Mouse (Mus musculus) thymus, postnatal 14 days (tissue): ENCODE results near the gene Fam213a.
A peak's percentile ranks its signal among the peaks of the same experiment; 100 is the strongest.

ENCODE experiments used
- DNase-seq: peaks from one replicate; pipeline ENCODE4 v3.0.0; 2021

The Fam213a gene

DNA sequence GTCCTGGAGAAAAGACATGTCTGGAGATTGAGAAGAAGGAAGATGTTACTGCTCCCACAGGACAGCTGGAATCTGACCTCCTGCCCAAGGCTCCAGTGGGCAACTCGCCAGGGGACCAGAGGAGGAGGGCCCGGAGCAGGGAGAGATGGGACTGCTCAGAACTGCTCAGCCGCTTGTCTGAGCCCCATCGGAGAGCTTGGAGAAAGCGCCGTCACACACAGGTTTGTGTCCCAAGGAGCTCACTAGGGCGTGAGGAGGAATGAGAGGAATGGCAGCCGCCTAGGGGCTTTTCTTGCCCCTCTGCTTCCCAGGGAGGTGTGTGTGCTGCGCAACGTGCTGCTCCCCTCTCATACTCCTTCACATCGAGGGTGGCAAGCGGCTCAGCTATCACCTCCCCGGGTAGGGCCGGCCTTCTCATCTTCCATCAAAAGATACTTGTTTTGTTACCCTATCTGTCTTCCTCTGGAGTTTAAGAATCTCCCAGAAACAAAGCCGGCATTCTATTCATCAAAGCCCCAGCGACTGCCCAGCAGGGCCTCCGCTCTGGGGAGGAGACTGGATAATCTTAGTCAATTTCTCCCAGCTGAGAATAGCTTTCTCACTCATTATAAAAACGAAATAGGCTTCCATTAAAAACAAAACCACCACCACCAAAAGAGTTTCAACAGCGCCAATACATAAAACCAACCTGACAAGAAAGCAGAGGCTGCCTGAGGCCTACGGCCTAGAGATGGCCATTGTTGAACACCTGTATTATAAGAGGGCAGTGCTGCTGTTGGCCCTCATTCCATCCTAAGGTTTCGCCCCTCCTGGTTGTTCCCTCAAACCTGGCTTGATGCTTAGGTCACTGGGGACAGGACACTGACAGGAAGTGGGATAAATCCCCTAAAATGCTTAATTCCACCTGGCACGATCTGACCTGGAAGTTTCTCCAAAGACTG is 9.1 kb downstream of the Fam213a start:
- DNase-seq = no peak

DNA sequence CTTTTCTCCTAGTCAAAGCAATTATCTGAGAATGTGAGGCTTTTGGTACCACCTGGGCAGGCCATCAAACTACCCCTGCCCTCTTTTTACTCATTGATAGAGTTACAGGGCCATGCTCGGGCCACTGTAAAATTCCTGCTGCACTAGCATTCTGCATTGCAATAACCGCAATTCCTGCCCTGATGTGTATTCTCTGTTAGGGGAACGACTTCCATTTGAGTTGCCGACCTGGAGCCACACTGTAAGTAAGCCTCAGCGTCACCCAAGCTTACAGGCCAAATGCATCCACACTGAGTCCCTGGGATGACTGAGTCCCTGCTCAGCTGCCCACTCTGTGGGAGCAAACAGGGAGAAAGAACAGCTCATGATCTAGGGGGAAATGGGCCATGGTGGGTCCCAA is 12.0 kb downstream of the Fam213a start:
- no peak for DNase-seq

DNA sequence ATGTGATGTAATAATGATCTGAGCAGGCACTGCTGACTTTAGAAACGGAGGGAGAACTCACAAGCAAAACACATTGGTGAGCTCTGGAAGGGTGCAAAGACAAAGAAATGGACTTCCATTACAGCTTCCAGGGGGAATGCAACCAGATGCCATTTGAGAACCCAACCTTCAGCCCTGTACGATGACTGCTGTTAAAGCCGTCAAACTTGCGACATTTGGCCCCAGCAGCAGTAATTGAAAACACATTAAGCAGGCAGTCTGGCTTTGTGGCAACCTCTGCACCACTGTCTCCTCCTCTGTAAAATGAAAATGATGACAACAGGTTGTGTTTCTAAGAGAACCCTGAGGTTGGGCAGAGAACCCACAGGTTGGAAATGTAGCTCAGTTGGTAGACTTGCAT is 12.8 kb downstream of the Fam213a start:
- no peak for DNase-seq

DNA sequence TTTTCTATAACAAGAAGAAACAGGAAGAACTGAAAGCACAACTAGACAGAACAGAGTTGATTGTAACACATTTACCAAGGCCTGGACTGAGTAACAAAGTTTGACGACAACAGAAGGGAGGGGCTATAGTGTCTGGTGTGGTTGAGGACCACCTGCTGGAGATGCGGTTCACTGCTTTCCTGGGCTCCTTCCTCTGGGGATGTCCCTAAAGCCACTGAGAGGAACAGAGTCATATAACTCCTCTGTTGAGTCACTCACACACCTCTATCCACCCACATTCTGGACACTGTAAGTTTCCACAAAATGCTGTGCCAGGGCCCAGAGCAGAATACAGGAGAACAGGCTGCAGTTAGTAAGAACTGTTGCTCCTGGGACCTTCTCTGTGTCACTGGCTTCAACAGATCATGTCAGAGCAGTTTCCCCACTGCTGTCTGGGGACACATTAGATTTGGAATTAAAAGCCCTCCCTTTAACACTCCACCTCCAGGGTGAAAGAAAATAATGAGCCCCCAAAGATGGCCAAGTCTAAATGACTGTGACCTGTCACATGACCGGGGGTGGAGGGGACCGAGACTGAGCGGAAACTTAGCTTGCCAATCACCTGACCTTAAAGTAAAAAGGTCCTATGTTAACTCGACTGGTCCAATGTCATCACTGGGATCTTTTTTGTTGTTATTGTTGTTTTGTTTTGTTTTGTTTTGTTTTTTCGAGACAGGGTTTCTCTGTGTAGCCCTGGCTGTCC is 13.5 kb downstream of the Fam213a start:
- DNase-seq = peak; percentile 23

DNA sequence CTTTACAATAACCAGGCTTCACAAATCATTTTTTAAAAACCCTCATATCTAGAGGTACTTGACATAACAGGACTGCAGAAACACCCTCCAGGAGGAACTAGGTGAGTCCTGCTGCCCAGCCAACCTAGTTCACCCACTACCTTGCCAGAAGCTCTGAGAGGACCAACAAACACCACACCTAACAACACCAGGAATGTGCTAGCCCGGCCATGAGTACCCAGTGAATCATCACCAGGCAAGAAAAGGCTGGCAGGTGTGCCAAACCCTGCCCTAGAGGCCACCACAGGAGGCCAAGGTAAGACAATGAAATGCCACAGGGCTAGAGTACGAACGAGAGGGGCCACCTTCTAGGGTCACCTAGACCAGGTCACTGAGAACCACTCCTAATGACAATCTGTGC is 17.4 kb downstream of the Fam213a start:
- DNase-seq = no peak

DNA sequence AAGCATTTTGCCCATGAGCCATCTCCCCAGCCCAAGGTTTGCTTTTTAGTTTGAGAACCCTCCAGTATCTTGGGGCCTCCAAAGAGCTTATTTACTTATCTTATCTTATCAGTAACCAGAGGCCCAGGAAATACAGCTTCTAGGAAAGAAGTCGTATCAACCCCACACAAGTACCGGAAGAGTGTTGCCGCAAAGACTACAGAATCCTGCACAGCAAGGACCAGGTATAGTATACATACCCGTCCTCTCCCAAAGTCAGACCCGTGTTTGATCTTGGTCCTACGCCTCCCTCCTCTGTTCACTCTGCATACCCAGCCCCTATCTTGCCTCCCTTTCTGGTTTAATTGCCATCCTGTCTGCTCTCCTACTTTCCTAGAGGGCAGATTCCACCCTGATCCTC is 21.1 kb downstream of the Fam213a start:
- DNase-seq = no peak

DNA sequence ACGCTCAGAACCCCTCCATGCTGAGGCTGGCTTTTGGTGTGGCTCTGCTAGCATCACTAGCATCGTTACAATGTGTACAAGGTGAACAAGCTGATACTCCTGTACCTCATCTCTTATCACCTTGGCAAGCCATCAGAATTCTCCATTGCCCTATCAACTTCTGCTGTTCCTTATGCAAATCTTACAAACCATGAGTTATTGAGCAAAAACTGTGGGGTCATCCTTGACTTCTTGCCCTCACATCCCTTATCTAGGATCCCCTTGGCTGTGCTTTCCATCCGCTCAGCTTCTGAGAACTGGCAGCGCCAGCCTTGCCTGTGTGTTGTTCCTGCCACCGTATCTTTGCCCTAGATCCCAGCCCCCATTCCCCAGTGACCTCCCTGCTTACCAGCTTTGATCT is 24.8 kb downstream of the Fam213a start:
- no peak for DNase-seq

DNA sequence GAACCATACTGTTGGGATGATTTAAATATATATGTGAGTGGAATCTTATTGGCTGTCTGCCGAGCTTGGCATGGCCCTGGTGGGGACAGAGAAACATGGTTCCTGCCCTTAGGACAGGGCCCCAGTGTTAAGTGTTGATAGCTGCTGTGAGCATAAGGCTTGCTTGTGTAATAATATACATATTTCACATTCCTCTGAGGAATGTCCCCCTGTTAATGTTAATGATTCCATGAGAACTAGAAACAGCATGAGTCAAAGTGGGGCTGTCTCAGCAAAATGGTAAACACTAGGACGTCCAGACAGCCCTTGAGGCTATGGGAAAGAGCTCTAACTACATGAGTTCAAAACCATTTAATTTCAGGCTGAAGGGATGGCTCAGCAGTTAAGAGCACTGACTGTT is 26.4 kb downstream of the Fam213a start:
- no peak for DNase-seq

DNA sequence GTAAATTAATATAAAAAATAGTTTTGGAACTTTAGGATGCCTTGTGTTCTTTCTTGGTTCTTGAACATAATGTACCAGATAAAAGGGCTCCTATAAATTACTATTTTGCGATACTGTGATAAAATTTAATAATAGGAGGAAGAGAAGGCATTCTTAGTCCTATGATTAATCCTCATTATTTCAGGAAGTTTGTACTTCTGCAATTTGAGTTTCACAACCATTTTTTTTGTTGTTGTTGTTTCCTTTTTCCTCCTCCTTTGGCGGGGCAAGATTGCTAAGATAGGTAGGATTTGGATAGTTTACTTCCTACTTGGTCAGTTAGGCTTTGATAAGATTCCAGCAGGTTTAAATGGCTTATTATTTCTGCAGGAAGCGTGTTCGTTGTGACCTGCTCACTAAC is 28.0 kb downstream of the Fam213a start:
- DNase-seq = no peak

DNA sequence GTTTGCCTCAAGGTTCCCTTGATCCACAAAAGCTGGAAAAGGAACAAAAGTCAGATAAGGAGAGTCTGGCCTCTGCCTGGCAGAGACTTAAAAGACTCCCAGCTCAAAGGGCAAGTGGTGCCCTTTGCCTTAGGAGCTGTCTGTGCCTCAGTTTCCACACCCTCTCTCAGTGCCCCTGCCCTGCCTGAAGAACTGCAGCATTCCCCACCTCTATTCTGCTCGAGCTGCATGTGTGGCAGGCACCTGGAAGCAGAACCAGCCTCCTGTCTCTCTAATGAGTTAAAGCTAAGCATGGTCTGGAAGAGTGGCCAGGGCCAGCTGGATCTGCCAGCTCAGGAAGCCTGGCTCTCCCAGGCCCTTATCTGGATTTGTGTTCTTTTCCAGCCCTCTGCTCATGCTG is 33.9 kb downstream of the Fam213a start:
- no peak for DNase-seq

DNA sequence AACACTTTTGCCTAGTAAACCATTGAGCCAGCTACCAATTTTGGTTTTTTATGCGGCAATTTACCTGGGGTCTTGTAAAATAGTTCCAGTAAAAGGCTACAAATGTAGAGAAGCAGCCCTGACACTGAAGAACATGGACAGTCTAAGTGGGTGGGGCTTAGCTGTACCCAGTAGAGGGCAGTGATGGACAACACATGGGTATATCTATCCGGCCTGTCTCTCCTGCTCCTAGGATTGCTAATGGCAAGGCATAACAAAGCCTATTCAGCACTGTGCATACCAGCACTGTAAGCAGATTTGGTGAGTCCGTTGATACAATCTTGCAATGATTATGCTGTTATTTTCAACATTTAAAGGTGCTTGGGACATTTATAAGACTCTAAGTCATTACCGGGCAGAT is 34.6 kb downstream of the Fam213a start:
- DNase-seq = no peak

DNA sequence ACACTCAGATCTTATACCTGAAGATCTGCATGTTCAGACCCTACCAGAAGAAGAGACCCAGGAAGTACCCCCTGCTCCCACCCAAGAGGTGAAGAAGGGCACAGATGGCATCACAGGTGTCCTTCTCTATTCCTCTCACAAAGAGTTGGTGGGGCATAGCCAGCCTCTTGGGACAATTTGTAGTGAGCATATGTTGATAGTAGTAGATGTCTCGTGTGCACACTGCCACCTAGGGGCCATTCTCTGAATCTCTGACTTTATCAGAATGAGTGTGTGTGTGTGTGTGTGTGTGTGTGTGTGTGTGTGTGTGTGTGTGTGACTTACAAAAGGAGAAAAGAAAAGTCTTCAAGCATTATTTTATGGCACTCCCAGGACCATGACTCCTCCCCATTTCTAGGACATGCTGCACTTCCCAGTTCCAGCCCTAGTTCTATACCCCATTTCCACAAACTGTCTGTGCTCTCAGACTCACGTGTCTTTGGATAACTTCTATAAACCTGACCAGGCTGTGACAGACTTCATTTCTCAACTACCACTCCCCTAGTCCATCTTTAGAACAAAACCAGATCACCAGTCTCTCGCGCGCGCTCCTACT is 38.4 kb downstream of the Fam213a start:
- DNase-seq = peak; percentile 80

DNA sequence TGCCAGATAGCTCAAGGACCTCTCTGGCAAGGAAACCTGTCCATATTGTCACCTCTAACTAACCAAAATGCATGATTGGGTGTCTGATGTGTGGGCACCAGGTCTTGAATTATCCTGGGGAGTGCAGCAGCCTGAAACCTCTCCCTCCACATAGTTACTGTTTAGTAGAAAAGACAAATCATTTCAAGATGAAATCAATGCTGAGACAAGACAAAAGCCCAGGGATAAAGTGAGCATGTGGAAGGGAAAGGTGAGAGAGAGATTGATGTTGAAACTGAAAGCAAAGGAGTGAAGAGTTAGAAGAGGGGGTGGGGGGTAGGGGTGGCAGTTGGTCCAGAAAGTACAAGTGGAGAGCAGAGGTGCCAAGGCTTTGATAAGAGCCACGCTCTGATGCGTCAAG is 45.5 kb downstream of the Fam213a start:
- DNase-seq = no peak

DNA sequence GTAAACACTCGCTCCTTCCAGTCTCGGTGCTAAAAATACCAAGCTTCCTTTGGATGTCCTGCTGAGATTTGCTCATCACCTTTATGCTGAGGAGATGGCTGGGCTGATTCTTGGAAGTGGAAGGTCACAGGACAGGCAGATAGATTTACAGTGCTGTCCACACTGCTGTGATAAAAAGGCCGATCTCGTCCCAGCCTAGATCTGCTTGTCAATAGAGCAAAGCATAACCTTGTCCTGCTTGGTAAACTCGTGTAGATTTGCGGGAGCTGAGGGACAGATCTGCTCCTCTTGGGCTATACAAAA is 46.0 kb downstream of the Fam213a start:
- DNase-seq = no peak

DNA sequence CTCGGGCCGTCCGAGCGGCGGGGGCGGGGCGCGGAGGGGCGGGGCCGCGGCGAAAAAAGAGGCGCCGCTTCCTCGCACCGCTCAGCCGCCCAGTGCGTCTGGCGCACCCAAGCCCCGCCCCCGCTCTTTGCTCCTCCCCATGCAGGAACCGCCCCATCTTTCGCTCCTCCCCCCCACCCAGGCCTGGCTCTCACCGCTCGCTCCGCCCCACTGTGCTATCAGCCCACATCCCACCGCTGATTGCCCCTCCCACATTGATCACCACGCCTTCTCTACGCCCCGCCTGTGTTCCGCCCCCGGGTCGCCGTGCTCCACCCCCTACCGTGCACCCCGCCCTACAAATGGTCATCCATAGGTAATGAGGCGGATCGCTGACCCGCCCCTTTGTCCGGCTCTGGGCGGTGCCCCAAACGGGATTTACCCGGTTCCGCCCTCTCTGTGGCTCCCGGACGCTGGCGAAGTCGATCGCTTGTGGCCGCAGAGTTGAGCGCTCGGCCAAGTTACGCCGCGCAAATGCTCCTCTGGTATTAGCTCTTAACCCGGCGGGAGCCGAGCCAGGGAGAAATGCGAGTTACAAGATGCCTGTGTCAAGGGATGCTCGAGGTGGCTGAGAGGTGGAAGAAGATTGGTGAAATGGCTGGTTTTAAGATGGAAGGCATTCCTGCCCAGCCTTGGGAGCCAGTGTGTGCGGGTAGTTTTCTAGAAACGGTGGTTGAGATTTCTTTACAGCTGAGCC is 46.6 kb downstream of the Fam213a start:
- DNase-seq = peak; percentile 98

DNA sequence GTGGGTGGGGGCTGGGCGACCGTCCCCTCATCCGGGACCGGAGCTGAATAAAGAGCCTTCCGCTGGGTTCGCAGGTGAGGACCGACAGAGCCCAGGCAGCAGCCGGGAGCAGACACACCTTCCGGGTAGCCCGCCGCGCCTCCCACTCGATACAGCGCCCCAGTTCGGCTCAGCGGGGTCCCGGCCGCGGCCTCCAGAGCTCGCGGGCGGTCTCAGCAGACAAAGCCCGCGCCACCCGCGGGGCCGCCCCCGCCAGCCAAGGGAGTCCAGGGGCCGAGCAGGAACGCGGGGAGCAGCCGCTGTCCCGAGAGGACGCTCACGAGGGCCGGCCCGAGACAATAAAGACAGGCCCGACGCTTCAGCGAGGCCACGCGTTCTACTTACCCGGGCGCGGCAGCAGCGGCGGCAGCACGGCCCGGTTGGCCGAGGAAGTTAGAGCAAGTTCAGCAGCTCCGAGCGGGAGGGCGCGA is 47.2 kb downstream of the Fam213a start, which contains the start of gene Tspan14:
Gene Tspan14 (minus strand): TSS at position 416 of the 470 bp plus-strand sequence.
- DNase-seq = peak; percentile 84

DNA sequence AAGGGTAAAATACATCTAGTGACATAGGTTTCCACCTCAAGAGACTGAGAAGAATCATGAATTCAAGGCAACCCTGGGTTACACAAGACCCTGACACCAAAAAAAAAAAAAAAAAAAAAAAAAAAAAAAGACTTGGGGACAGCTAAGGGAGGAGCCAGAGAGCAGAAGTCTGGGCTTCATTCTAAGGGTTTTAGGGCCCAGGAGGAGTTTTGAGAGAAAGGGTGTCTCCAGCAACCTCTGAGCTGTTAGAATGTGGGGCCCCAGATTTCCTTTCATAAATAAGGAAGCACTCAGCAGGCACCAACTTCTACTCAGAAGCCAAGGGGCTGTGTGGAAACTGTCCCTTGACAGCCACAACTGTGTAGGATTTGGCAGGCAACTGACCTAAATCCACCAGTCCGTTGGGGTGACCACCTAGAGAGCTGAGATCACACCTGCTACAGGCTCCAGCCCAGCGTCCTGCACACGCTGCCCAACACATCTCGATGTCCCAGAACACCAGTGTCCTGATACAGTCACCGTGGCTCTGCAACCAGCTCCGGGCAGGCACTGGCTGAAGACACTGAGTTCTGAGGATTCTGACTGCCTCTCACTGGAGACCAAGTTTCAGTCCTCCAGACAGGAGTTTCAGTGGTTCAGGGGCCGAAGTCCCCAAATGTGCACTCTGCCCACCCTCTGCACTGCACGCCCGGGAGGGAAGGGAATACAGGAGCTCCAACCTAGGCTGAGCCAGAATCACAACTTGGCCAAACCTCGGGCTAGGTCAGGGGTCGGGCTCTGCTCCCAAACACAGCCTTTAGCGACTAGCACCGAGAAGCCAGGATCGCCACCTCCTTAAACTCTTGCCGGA is 47.9 kb downstream of the Fam213a start:
- peak; percentile 35 for DNase-seq

DNA sequence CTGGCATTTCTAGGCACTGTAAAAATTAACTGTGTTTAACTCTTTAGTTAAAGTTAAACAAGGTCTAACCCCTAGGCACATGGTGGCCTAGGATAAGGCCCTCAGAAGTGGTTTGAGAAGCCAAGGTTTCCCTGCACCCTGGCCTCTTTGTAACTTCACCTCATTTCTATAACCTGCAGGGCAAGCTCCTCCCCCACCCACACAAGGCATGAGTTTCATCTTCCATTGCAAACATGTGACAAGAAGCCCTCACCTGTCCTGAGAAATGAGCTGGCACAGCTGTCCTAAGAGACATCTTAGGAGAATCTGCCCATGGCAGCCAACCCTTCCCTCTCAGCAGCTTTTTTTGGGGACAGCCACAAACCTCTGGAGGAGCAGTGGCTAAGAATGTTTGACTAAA is 48.7 kb downstream of the Fam213a start:
- peak; percentile 54 for DNase-seq

DNA sequence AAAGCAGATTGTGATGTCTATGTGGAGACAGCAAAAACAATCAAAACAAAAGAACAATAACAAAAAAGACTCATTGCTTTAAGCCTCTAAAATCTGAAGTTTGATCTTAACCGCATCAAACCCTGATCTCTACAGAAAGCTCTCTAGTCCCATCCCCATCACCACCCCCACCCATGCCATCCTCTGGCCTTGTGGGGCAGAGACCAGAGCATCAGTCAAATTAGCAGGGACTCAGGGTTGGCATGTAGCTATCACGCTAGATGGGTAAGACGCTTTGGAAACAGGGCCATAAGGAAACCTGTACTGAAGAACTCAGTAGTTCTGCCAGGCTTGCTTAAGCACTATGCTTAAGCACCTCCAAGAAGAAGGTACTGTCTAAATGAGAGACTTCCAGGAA is 49.4 kb downstream of the Fam213a start:
- DNase-seq = peak; percentile 16

DNA sequence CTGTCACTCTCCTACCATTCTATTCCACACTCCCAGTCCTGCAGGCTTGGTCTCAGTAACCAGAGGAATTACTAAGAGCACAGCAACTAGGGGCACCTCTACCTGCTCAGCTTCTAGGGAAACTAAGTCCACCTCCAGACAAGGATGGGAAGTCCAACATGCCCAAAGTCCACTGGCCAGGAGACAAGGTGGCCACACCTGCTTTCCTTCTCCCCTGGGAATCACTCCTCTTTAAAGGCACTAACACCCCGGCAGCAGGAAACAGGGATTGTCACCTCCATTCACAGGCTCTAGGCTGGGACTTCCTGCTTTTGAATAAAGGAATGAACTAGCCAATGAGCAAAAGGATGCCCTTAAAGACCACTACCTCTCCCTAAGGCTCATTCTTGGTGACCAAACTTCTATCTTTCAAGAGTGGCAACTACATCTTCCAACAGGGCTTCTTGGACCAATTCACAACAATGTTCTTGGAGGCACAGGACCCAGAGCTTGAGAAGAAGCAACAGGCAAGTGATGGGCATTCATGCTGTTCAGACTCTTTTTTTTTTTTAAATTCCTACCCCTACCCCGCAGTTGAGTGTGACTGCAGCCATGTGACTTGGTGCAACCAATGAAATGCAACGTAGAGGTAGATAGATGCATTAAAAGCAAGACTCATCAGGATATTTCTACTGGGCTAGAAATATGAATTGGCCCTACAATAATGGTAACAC is 49.9 kb downstream of the Fam213a start:
- peak; percentile 16 for DNase-seq
